Mouse (Mus musculus) adrenal gland, postnatal 0 days (tissue): Measurements from ENCODE around the gene Plin2. TPM values are rescaled to one million over a fixed set of nuclear protein-coding genes. Genes with fewer than 3 reads are reported as not detected.

Experiments used
- polyA plus RNA-seq: library from polyadenylated mRNA; unstranded; fragments of >200 nt; fragmentation: Nextera tagmentation; extraction: Ambion mirVana; gene quantifications from 2 replicates; pipeline ENCODE4 v1.2.1, GENCODE M21; 2015

The Plin2 gene
- 154 and 264 TPM in 2 replicates for polyA plus RNA-seq

DNA sequence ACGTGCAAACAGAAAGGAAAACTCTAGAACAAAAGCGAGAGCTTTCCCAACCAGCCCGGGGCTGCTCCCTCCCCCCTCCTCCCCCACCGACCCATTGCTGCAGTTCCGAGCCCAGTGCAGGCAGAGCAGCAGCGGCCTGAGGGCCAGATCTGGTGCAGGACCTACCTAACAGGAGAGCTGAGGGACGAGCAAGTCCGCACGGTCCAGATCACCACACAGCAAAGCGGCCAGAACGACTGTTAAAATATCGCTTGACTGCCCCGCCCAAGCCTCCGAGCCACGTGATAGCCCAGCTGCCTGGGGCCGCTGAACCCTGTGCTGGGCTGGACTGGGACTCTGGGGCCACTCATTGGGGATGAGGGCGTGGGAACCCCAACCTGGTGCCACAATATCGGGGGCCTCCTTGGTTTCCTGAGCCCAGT, at the start of gene Plin2:
Gene Plin2, minus strand, starts transcription at position 281 of the 422 bp plus-strand sequence.

DNA sequence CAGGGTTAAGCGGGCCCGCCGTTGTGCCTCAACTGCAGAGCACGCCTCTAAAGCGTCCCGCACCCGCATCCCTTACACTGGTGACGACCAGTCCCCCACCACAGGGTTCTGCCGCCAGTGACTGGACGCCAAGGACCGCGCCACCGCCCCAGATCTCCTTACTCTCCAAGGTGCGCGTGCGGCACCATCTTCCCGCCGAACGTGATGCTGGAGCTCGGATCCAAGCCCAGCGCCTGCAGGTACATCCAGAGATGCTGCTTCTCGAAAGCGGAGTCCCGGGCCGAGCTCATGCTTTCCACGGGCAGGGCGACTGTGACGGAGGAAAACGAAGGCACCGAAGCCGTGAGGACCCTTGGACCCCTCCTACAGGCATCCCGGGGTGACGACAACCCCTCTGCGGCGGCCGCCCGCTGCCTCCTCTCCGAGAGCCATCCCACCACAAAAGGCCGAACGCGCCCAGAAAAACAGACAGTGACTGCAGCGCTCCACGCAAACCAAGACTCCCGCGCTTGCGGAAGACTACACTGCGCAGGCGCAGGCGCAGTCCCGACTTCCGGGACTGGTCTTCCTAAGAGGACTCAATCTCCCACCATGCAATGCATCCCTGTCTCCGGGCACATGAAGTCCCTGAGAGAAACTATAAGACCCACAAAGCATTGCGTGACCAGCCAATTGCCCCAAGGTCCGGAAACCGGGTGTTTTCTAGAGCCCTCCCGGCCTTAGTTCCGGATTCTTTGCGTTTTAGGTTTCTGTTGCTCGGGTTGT, 58.2 kb downstream of the Plin2 start, which contains the start of gene Haus6:
Gene Haus6, minus strand, starts transcription at position 532 of the 765 bp plus-strand sequence.

Other genes with a start within 250 kb of the Plin2 start
- not detected in 2 replicates for gene Saxo1, start 111.7 kb downstream of the Plin2 start, polyA plus RNA-seq
- 62.8 and 77.0 TPM in 2 replicates for gene Rraga, start 94.4 kb downstream of the Plin2 start, polyA plus RNA-seq
- 6.1 and 6.2 TPM in 2 replicates for gene Haus6, start 58.0 kb downstream of the Plin2 start, polyA plus RNA-seq
- 3.2 and 7.7 TPM in 2 replicates for gene Dennd4c, start 78.5 kb upstream of the Plin2 start, polyA plus RNA-seq
- 545 and 586 TPM in 2 replicates for gene Rps6, start 187.4 kb upstream of the Plin2 start, polyA plus RNA-seq
- 9.2 and 21.0 TPM in 2 replicates for gene Acer2, start 204.3 kb upstream of the Plin2 start, polyA plus RNA-seq